Mouse (Mus musculus): ENCODE data around the gene Gm6588. TPM values are rescaled to one million over a fixed set of nuclear protein-coding genes. Genes with fewer than 3 reads are reported as not detected.

The Gm6588 gene
- polyA plus RNA-seq, 1 experiment from 2014 or later, result not detected

DNA sequence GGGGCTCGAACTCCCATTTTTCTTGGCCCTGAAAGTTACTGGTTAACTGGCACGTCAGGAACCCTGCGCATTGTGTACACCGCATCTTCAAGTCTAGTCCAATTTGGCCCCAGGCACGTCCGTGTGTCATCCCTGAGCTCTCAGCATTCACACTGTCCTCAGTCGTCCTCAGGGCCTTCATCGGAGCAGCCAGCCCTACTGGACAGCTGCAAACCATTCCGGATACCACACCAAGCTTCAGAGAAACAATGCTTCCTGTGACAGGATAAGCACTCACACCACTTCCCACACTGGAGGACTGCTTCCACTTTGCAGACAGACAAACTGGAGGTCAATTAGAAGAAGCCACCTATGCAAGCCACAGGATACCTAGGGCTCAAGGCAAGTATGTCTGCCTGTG lies 3.9 kb downstream of the Gm6588 start:
- H3K4me1 ChIP-seq (ENCODE audit: control insufficient read depth, insufficient read depth, low read length), result no peaks in the 10 kb centered on the region
- ATAC-seq (ENCODE audit: low read depth), result no peak

DNA sequence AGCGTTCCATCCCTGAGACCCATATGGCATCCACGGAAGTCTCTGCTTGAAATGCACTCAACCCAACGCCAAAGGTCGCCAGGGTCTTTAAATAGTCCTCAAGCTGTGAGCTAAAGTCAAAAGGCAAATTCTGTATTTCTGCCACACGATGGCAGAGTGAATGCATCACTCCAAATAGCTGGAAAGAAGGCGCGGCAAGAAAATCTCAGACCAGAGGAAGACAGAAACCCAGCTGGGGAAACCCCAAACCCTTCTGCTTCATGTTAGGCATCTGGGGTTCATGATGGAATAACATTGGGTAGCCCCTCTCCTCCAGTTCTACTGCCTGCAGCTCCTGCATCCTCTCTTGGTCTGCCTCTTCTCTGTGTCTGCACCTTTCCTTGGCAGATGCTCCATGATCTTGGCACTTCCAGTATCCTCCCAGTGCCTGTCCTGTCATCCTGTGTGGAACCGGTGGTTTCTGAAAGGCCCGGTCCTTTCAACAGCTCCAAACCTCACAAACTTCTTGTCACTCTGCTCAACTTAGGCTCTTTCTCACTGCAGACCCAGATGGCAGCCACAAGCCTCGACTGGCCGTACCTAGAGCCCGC lies 5.8 kb downstream of the Gm6588 start:
- no peaks in the 10 kb centered on the region for H3K27me3 ChIP-seq (replicated peaks; ENCODE audit: control insufficient read depth, insufficient read depth, low read length)
- ATAC-seq (ENCODE audit: low read depth), result no peak

More for the DNA sequence above, 3.9 kb downstream of the Gm6588 start:
- no peak for DNase-seq (ENCODE audit: low spot score)
- no peaks in the 10 kb centered on the region for H3K36me3 ChIP-seq (ENCODE audit: control insufficient read depth, insufficient read depth, low read length)
- no peak overlapping the region for H3K4me2 ChIP-seq (ENCODE audit: low read depth, low read length)
- no peaks in the 10 kb centered on the region for H3K27me3 ChIP-seq (replicated peaks; ENCODE audit: control insufficient read depth, insufficient read depth, low read length)
- H3K9me3 ChIP-seq (ENCODE audit: control insufficient read depth, low read length), result no peaks in the 10 kb centered on the region
- no peak overlapping the region for H3K27ac ChIP-seq (replicated peaks; ENCODE audit: low read depth, low read length)
- no peak overlapping the region for H3K9ac ChIP-seq (ENCODE audit: low read depth, low read length)
- WGBS, result 44% methylated on average over 9 of the region's 9 CpGs
- H3K4me3 ChIP-seq (ENCODE audit: low read depth, low read length), result no peak overlapping the region

DNA sequence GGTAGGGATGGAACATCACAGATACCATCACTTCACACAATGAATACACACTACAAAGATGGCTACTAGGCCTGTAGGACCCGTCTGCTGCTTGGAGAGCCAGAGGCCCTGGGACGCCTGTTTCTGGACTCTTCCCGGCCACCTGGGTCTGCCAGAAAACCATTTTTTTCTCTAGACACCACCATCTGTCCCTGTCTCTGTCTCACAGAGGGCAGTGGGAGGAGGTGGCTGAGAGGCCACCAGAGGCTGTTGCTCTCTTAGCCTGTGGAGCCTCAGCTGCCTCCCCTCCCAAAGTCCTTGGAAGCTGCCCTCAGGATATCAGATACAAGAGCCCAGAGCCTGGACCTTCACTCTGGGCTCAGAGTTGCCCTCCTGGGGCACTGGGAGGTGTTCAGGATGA lies 10.7 kb downstream of the Gm6588 start:
- H3K4me1 ChIP-seq (ENCODE audit: control insufficient read depth, insufficient read depth, low read length), result no peaks in the 10 kb centered on the region
- H3K4me2 ChIP-seq (ENCODE audit: low read depth, low read length), result no peak overlapping the region
- ATAC-seq (ENCODE audit: low read depth), result no peak
- DNase-seq (ENCODE audit: low spot score), result no peak
- 67% methylated on average over 3 of the region's 3 CpGs for WGBS
- no peak overlapping the region for H3K9ac ChIP-seq (ENCODE audit: low read depth, low read length)
- H3K36me3 ChIP-seq (ENCODE audit: control insufficient read depth, insufficient read depth, low read length), result no peaks in the 10 kb centered on the region
- no peak overlapping the region for H3K27ac ChIP-seq (replicated peaks; ENCODE audit: low read depth, low read length)
- H3K4me3 ChIP-seq (ENCODE audit: low read depth, low read length), result no peak overlapping the region
- no peaks in the 10 kb centered on the region for H3K27me3 ChIP-seq (replicated peaks; ENCODE audit: control insufficient read depth, insufficient read depth, low read length)
- no peaks in the 10 kb centered on the region for H3K9me3 ChIP-seq (ENCODE audit: control insufficient read depth, low read length)

More for the DNA sequence above, 5.8 kb downstream of the Gm6588 start:
- no peaks in the 10 kb centered on the region for H3K4me1 ChIP-seq (ENCODE audit: control insufficient read depth, insufficient read depth, low read length)
- no peak overlapping the region for H3K4me3 ChIP-seq (ENCODE audit: low read depth, low read length)
- no peak for DNase-seq (ENCODE audit: low spot score)
- H3K4me2 ChIP-seq (ENCODE audit: low read depth, low read length), result no peak overlapping the region
- H3K9me3 ChIP-seq (ENCODE audit: control insufficient read depth, low read length), result no peaks in the 10 kb centered on the region
- no peak overlapping the region for H3K27ac ChIP-seq (replicated peaks; ENCODE audit: low read depth, low read length)
- WGBS, result 59% methylated on average over 12 of the region's 12 CpGs
- no peak overlapping the region for H3K9ac ChIP-seq (ENCODE audit: low read depth, low read length)
- H3K36me3 ChIP-seq (ENCODE audit: control insufficient read depth, insufficient read depth, low read length), result no peaks in the 10 kb centered on the region

GRCm38 (mm10) chr5:112466331-112466730 lies 17.1 kb downstream of the Gm6588 start:
- no peaks in the 10 kb centered on the region for H3K9me3 ChIP-seq (ENCODE audit: control insufficient read depth, low read length)
- no peak overlapping the region for H3K9ac ChIP-seq (ENCODE audit: low read depth, low read length)
- ATAC-seq (ENCODE audit: low read depth) (no peak), DNase-seq (ENCODE audit: low spot score) (peak; percentile 65)
- WGBS, result 42% methylated on average over 6 of the region's 6 CpGs
- H3K27me3 ChIP-seq (replicated peaks; ENCODE audit: control insufficient read depth, insufficient read depth, low read length), result no peaks in the 10 kb centered on the region
- no peak overlapping the region for H3K4me2 ChIP-seq (ENCODE audit: low read depth, low read length)
- no peak overlapping the region for H3K4me3 ChIP-seq (ENCODE audit: low read depth, low read length)
- no peak overlapping the region for H3K27ac ChIP-seq (replicated peaks; ENCODE audit: low read depth, low read length)
- no peaks in the 10 kb centered on the region for H3K36me3 ChIP-seq (ENCODE audit: control insufficient read depth, insufficient read depth, low read length)
- 0 out of 2 replicates have a peak, but pooled peaks cover 5% of the 10 kb centered on the region for H3K4me1 ChIP-seq (ENCODE audit: control insufficient read depth, insufficient read depth, low read length)

DNA sequence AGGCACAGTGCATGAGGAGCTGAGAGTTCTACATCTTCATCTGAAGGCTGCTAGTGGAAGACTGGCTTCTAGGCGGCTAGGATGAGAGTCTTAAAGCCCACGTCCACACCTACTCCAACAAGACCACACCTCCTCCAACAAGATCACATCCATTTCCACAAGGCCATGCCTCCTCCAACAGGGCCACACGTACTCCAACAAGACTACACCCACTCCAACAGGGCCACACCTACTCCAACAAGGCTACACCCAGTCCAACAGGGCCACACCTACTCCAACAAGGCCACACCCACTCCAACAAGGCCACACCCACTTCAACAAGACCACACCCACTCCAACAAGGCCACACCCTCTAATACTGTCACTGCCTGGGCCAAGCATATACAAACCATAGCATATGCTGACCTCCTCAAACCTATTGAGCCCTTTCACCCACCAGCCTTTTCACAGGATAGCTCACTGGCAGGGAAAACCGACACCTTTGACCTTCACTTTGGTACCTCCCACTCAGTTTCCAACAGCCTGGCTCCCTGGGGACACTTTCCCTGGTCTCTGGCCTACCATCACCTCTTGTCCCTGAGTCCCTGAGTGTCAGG lies 19.9 kb downstream of the Gm6588 start:
- 83% methylated on average over 4 of the region's 4 CpGs for WGBS
- H3K27me3 ChIP-seq (replicated peaks; ENCODE audit: control insufficient read depth, insufficient read depth, low read length), result no peaks in the 10 kb centered on the region
- H3K4me2 ChIP-seq (ENCODE audit: low read depth, low read length), result no peak overlapping the region
- no peak overlapping the region for H3K4me3 ChIP-seq (ENCODE audit: low read depth, low read length)
- H3K36me3 ChIP-seq (ENCODE audit: control insufficient read depth, insufficient read depth, low read length), result no peaks in the 10 kb centered on the region
- ATAC-seq (ENCODE audit: low read depth) (no peak), DNase-seq (ENCODE audit: low spot score) (no peak)
- H3K9me3 ChIP-seq (ENCODE audit: control insufficient read depth, low read length), result no peaks in the 10 kb centered on the region
- H3K4me1 ChIP-seq (ENCODE audit: control insufficient read depth, insufficient read depth, low read length), result 0 out of 2 replicates have a peak, but pooled peaks cover 5% of the 10 kb centered on the region
- H3K9ac ChIP-seq (ENCODE audit: low read depth, low read length), result no peak overlapping the region
- H3K27ac ChIP-seq (replicated peaks; ENCODE audit: low read depth, low read length), result no peak overlapping the region

DNA sequence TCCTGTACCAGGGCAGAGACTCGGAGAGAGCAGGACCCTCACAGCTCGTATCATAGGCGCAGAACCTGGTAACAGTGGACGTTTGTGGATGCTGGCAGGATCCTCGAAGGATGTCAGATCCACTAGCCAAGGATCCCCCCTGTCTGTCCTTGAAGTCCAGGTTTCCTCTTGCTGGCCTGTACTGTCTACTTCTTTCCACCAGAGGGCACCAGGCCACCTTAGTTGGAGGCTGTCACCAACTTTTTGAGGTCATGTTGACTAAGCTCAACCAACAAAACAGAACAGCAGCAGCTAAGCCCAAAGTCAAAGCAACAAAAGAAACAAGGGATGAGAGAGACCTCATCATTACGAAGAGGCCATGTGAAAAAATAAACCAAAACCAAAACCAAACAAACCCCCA lies 20.9 kb downstream of the Gm6588 start:
- no peak for ATAC-seq (ENCODE audit: low read depth)
- H3K4me1 ChIP-seq (ENCODE audit: control insufficient read depth, insufficient read depth, low read length), result 0 out of 2 replicates have a peak, but pooled peaks cover 5% of the 10 kb centered on the region
- no peak overlapping the region for H3K9ac ChIP-seq (ENCODE audit: low read depth, low read length)
- H3K27ac ChIP-seq (replicated peaks; ENCODE audit: low read depth, low read length), result no peak overlapping the region
- peak; percentile 26 for DNase-seq (ENCODE audit: low spot score)
- no peaks in the 10 kb centered on the region for H3K27me3 ChIP-seq (replicated peaks; ENCODE audit: control insufficient read depth, insufficient read depth, low read length)
- H3K4me2 ChIP-seq (ENCODE audit: low read depth, low read length), result no peak overlapping the region
- no peak overlapping the region for H3K4me3 ChIP-seq (ENCODE audit: low read depth, low read length)
- 70% methylated on average over 6 of the region's 6 CpGs for WGBS
- H3K9me3 ChIP-seq (ENCODE audit: control insufficient read depth, low read length), result no peaks in the 10 kb centered on the region
- H3K36me3 ChIP-seq (ENCODE audit: control insufficient read depth, insufficient read depth, low read length), result no peaks in the 10 kb centered on the region

- H3K27me3 ChIP-seq (replicated peaks; ENCODE audit: control insufficient read depth, insufficient read depth, low read length), result no peaks in the 10 kb centered on the region
- 55% methylated on average over 6 of the region's 6 CpGs for WGBS
- DNase-seq (ENCODE audit: low spot score), result no peak
Observed at GRCm38 (mm10) chr5:112473453-112473852, 24.2 kb downstream of the Gm6588 start.

DNA sequence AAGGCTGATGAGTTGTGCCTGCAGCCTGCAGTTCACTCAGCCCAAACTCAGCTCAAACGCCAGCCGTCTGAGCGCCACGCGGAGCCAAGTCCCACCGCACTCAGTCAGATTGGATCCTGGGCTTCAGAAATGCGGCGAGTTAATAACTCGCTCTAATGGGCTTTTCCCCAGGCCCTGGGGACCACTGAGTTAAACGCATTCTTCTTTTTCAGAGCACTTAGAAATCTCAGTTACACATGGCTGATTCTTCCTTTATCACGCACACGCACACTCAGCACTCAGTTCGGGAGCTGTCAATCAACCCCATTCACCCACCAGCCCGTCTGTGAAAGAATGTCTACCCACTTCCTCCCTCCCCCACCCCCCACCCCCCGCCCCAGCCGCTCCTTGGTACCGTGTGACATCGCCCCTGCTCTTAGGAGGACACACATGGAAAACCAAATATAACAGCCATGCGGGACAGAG lies 32.8 kb downstream of the Gm6588 start:
- H3K4me2 ChIP-seq (ENCODE audit: low read depth, low read length), result no peak overlapping the region; the same call in 1 of the 2 replicates
- DNase-seq (ENCODE audit: low spot score), result peak; percentile 47
- H3K27me3 ChIP-seq (replicated peaks; ENCODE audit: control insufficient read depth, insufficient read depth, low read length), result peaks cover 17% of the 10 kb centered on the region
- no peak overlapping the region for H3K27ac ChIP-seq (replicated peaks; ENCODE audit: low read depth, low read length)
- no peak overlapping the region for H3K9ac ChIP-seq (ENCODE audit: low read depth, low read length)
- 0 out of 2 replicates have a peak, but pooled peaks cover 4% of the 10 kb centered on the region for H3K4me1 ChIP-seq (ENCODE audit: control insufficient read depth, insufficient read depth, low read length)
- H3K36me3 ChIP-seq (ENCODE audit: control insufficient read depth, insufficient read depth, low read length), result no peaks in the 10 kb centered on the region
- H3K4me3 ChIP-seq (ENCODE audit: low read depth, low read length), result no peak overlapping the region
- 11% methylated on average over 19 of the region's 19 CpGs for WGBS
- no peaks in the 10 kb centered on the region for H3K9me3 ChIP-seq (ENCODE audit: control insufficient read depth, low read length)
- no peak for ATAC-seq (ENCODE audit: low read depth)

More at GRCm38 (mm10) chr5:112473453-112473852, 24.2 kb downstream of the Gm6588 start:
- Histone ChIP-seq H3K9ac (ENCODE audit: low read depth, low read length) (no peak overlapping the region), H3K36me3 (ENCODE audit: control insufficient read depth, insufficient read depth, low read length) (no peaks in the 10 kb centered on the region), H3K4me1 (ENCODE audit: control insufficient read depth, insufficient read depth, low read length) (no peaks in the 10 kb centered on the region), H3K9me3 (ENCODE audit: control insufficient read depth, low read length) (no peaks in the 10 kb centered on the region), H3K4me2 (ENCODE audit: low read depth, low read length) (no peak overlapping the region), H3K4me3 (ENCODE audit: low read depth, low read length) (no peak overlapping the region), H3K27ac (replicated peaks; ENCODE audit: low read depth, low read length) (no peak overlapping the region)
- no peak for ATAC-seq (ENCODE audit: low read depth)

DNA sequence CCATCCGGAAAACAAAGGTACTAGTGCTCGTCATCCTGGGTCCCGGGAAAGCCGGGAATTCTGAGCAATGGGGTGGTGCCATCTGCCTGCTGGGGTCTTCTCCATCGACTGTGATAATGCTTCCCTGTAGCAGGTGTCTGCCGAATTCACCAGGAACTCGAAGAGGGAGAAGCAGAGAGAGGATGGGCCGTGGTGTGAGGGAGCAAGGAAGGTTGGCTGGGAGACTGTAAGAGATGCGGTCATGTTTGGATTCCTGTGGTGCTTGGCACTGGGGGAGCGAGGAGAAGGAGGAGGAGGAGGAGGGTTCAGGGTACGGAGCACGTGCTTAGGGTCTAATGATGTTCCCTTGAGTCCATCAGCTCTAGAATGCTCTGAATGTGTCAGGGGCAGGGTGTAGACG lies 33.3 kb downstream of the Gm6588 start:
- Histone ChIP-seq H3K4me2 (ENCODE audit: low read depth, low read length) (no peak overlapping the region), H3K9ac (ENCODE audit: low read depth, low read length) (no peak overlapping the region), H3K4me3 (ENCODE audit: low read depth, low read length) (no peak overlapping the region), H3K4me1 (ENCODE audit: control insufficient read depth, insufficient read depth, low read length) (0 out of 2 replicates have a peak, but pooled peaks cover 4% of the 10 kb centered on the region), H3K9me3 (ENCODE audit: control insufficient read depth, low read length) (no peaks in the 10 kb centered on the region), H3K27ac (replicated peaks; ENCODE audit: low read depth, low read length) (no peak overlapping the region), H3K36me3 (ENCODE audit: control insufficient read depth, insufficient read depth, low read length) (no peaks in the 10 kb centered on the region), H3K27me3 (replicated peaks; ENCODE audit: control insufficient read depth, insufficient read depth, low read length) (peaks cover 17% of the 10 kb centered on the region)
- ATAC-seq (ENCODE audit: low read depth) (no peak), DNase-seq (ENCODE audit: low spot score) (no peak)
- WGBS, result 54% methylated on average over 13 of the region's 13 CpGs
